Mouse (Mus musculus) megakaryocyte, embryonic 14.5 days (primary cell): ENCODE results near the gene Sco1.

Experiments
- FLI1 ChIP-seq: IDR thresholded peaks from 2 replicates; pipeline ENCODE4 v1.6.1; 2012; ENCODE audit warnings: low read length, inconsistent platforms, mixed read lengths
- GATA1 ChIP-seq: IDR thresholded peaks from 3 replicates; pipeline ENCODE4 v1.6.1; 2012; ENCODE audit warnings: mixed read lengths, low read length, inconsistent platforms, borderline replicate concordance

- TF ChIP-seq GATA1, result no peak
- TF ChIP-seq FLI1, result no peak
These were observed 29.9 kb upstream of the Sco1 start for GRCm38 (mm10) chr11:67022354-67023115.
